Mouse (Mus musculus): ENCODE measurements around the gene S100a14.

GRCm38 (mm10) chr3:90525421-90525820, 1.2 kb upstream of the S100a14 start:
- no peak for TF ChIP-seq POLR2A (IDR thresholded peaks at IDR 0.05; ENCODE audit: borderline replicate concordance, control insufficient read depth, low read depth, low read length)
- TF ChIP-seq CTCF (IDR thresholded peaks at IDR 0.05; ENCODE audit: control insufficient read depth, insufficient read depth, low read length): peak; percentile 40; the same call in 1 of the 2 replicates
